Mouse (Mus musculus): ENCODE data around the gene Sgf29.

- no peak for TF ChIP-seq CTCF (IDR thresholded peaks at IDR 0.05)
- peak; percentile 53; the same call in 1 of the 2 replicates for TF ChIP-seq POLR2A (IDR thresholded peaks at IDR 0.05; ENCODE audit: insufficient read depth, low read depth, low read length)
Observed at GRCm38 (mm10) chr7:126645708-126646107, 3.4 kb upstream of the Sgf29 start.
